Mouse (Mus musculus): ENCODE results near the gene Bcor.

DNA sequence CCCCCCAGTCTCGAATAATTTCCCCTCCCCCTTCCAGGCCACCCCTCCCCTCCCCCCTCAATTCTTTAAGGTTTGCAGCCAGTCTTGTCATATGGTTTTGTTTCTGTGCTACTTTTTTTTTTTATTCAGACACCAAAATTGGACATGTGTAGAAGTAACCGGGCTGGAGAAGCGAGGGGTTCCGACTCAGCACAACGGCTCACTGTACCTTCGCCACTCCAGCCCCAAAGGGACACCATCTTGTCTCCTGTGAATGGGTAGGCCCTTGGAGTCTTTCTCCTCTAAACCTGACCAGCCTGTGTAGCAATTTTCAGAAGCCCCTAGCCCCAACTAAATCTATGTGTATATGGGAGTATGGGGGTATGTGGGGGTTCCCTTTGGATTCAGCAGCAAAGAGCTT lies 157.6 kb downstream of the Bcor start:
- TF ChIP-seq GATA1 (IDR thresholded peaks at IDR 0.05; ENCODE audit: borderline replicate concordance, low read length) (no peak), FLI1 (IDR thresholded peaks at IDR 0.05; ENCODE audit: low read length) (no peak)
